Mouse (Mus musculus) lung, adult 2 months (tissue): ENCODE measurements around the gene Mast4.

Experiments used
- CTCF ChIP-seq: fragments of 200-500 bp; IDR thresholded peaks from 2 replicates; pipeline ENCODE4 v1.5.1; 2011; ENCODE audit warnings: mild to moderate bottlenecking, low read length, control low read depth; ENCODE audit not compliant: insufficient read depth
- POLR2A ChIP-seq: fragments of 200-500 bp; IDR thresholded peaks from 2 replicates; pipeline ENCODE4 v1.6.1; 2011; ENCODE audit warnings: low read depth, mild to moderate bottlenecking, control low read depth, low read length, borderline replicate concordance; ENCODE audit errors: extremely low read depth

DNA sequence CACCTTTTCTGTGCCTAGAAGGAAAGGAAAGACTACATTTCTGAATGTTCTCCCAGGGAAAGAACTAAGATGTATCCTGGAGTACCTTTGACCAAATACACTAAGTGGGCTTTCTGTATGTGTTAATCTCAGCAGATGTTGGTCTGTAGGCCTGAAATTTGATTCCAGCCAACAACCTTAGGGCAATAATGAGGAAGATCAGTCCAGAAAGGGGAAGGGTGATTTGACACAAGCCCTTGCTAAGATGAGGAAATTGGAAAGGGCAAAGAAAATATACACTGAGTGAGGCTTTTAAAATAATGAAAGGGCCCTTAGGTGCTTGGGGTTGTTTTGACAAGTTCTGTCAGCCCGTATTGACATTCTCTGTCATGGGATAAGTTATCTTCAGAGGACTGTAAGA lies 617.3 kb downstream of the Mast4 start:
- TF ChIP-seq CTCF: no peak
- no peak for TF ChIP-seq POLR2A
